Mouse (Mus musculus) layer of hippocampus, adult 6 months (tissue): ENCODE results near the gene R3hcc1l. TPM values are rescaled to one million over a fixed set of nuclear protein-coding genes. Genes with fewer than 3 reads are reported as not detected.

Source experiments
- long read RNA-seq, 2 experiments: library from polyadenylated mRNA; unstranded; transcript quantifications; one replicate each; pipeline ENCODE4 v2.0.0; 2019 to 2020
- polyA plus RNA-seq: library from polyadenylated mRNA; unstranded; fragments of <200 nt; fragmentation: Nextera tagmentation; gene quantifications from 2 replicates; pipeline ENCODE4 v1.2.3, GENCODE M21; 2021

Gene R3hcc1l
- polyA plus RNA-seq: 5.7 and 6.7 TPM in 2 replicates
- long read RNA-seq, experiment 1, full-length matches to known transcripts: 7 of 11 reads
- long read RNA-seq, experiment 1, partial matches to known transcripts: 3 of 11 reads
- long read RNA-seq, experiment 1, other reads (novel, unspliced or antisense): 1 of 11 reads
- long read RNA-seq, experiment 2, full-length matches to known transcripts: 81 of 96 reads
- long read RNA-seq, experiment 2, partial matches to known transcripts: 4 of 96 reads
- long read RNA-seq, experiment 2, other reads (novel, unspliced or antisense): 11 of 96 reads

GRCm38 (mm10) chr19:42518620-42519310 is at the start of gene R3hcc1l:
Gene R3hcc1l (plus strand): TSS chr19:42518759.

GRCm38 (mm10) chr19:42612654-42613053 is 94.1 kb downstream of the R3hcc1l start, which contains the start of gene Loxl4:
Gene Loxl4 (minus strand): TSS chr19:42612813.

Other genes starting within 250 kb of the R3hcc1l start
- gene Crtac1, start 87.0 kb upstream of the R3hcc1l start, polyA plus RNA-seq: 83.4 and 85.0 TPM in 2 replicates
- 0.21 TPM in 1 of 2 replicates, not detected in the other for gene Loxl4, start 94.1 kb downstream of the R3hcc1l start, polyA plus RNA-seq
- 0.73 and 1.1 TPM in 2 replicates for gene Pyroxd2, start 234.0 kb downstream of the R3hcc1l start, polyA plus RNA-seq